Mouse (Mus musculus) lung, adult 18-20 months (tissue): ENCODE measurements around the gene Steap3.

Source experiments
- DNase-seq, 2 experiments: peaks; one replicate each; pipeline ENCODE4 v3.0.0; 2022; ENCODE audit warnings: mixed read lengths in 2 of 2

Gene Steap3

GRCm38 (mm10) chr1:120142551-120142950, 130.0 kb downstream of the Steap3 start:
- peak; percentile 22 to 49 for DNase-seq
